Mouse (Mus musculus) C3H10T1/2 (cell line): ENCODE data around the gene Manea. TPM values are rescaled to one million over a fixed set of nuclear protein-coding genes. Genes with fewer than 3 reads are reported as not detected.

Experiments
- polyA plus RNA-seq, 2 experiments: library from polyadenylated mRNA; unstranded; fragments of >200 nt; fragmentation: generic; extraction: Trizol; gene quantifications; one replicate each; pipeline ENCODE4 v1.2.1; 2012; ENCODE audit warnings: missing spikeins in 2 of 2

The Manea gene
- 1 to 10 TPM in 1 of 2 experiments, under 1 TPM in 1; 0.23 to 3.6 TPM for polyA plus RNA-seq

DNA sequence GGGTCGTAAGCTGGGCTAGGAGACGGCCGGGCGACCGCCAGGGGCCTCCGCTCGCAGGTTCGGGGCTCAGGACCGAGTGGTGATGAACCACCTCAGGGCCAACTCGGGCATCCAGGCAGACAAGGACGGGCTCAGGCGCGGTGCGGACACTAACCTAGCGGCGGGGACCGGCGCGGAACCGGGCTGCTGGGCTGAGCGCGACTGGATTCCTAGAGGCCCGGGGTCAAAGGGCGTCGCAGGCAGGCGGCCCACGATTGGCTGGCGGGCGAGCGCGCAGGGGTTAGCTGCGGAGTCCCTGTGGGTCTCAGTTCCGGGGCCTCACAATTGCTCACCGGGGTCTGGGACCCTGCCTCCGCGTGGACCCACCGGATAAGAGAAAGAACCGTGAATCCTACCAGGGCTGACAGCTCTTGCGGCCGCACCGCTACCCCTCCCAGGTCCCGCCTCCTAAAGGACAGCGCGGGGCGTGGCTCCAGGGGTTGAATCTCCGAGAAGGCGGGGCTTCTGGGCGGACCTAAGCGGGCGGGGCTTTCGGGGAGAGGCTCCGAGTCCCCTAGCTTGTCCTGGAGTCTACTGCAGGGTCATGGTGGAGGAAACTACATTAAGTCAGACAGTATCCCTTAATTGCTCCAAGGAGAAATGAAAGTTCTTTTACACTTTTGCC lies at the start of gene Manea:
Gene Manea, minus strand, starts transcription at position 449 of the 664 bp plus-strand sequence.

